Mouse (Mus musculus): Measurements from ENCODE around the gene Cyth2.

DNA sequence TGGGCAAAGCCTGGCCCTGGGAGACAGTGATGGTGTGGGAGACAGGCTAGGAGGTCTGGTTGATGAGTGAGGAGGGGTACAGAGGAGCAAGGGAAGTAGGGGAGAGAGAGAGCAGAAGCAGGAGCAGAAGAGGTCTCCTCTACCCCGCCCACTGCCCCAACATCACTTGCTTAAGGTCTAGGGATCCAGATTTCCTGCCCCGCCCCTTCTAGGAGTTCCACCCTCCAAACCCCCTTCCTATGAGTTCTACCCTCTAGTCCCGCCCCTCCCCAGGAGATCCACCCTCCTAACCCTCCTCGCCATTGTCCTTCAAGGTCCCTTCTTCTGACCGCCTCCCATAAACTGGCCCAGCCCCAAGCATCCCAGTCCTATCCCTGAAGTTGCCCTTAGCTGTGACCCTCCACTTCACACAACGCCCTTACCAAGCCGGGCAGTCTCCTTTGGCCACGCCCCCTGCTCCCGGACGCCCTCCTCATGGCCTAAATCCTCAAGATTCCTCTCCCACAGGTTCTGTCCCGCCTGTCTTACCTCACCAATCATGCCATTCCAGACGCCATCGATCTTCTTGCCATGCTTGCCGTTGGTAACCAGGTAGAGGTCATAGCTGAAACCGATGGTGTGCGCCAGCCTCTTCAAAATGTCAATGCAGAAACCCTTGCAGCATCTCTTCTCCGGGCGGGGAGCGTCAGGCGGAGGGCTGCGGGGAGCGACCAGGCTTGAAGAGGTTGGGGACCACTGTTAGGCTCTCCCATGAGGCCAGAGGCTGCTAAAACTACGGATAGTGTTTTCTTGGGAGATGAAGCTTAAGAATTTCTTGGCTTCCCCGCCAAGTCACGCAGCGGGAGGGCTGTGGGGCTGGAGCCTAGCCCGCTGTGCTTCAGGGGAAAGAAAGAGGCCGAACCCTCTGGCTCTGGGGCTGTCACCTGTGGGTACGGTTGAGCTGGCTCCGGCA lies 42.8 kb upstream of the Cyth2 start:
- TF ChIP-seq GATA1 (IDR thresholded peaks at IDR 0.05; ENCODE audit: borderline replicate concordance, low read length), result no peak
- TF ChIP-seq FLI1 (IDR thresholded peaks at IDR 0.05; ENCODE audit: low read length), result no peak
